Mouse (Mus musculus): Measurements from ENCODE around the gene Cilp. TPM values are rescaled to one million over a fixed set of nuclear protein-coding genes. Genes with fewer than 3 reads are reported as not detected.

The Cilp gene
- total RNA-seq (2023) = not detected in 2 replicates

GRCm38 (mm10) chr9:65264959-65265358 is at the start of gene Cilp:
TSS of gene Cilp (plus strand) at chr9:65265180.

GRCm38 (mm10) chr9:65293973-65294715 is 29.2 kb downstream of the Cilp start, which contains the start of gene Clpx:
TSS of gene Clpx (plus strand) at chr9:65294260.

Other genes with a start within 250 kb of the Cilp start
- gene Hacd3, start 243.5 kb upstream of the Cilp start, total RNA-seq (2023) = 3.5 and 5.0 TPM in 2 replicates
- gene Dpp8, start 232.8 kb upstream of the Cilp start, total RNA-seq (2023) = 55.7 and 77.8 TPM in 2 replicates
- 0.14 TPM in 1 of 2 replicates, not detected in the other for gene Igdcc4, start 163.7 kb upstream of the Cilp start, total RNA-seq (2023)
- not detected in 2 replicates for gene Igdcc3, start 124.0 kb upstream of the Cilp start, total RNA-seq (2023)
- gene Parp16, start 69.8 kb upstream of the Cilp start, total RNA-seq (2023) = 2.6 and 2.9 TPM in 2 replicates
- gene Clpx, start 29.1 kb downstream of the Cilp start, total RNA-seq (2023) = 16.5 and 23.1 TPM in 2 replicates
- gene Pdcd7, start 80.9 kb downstream of the Cilp start, total RNA-seq (2023) = 10.3 and 11.4 TPM in 2 replicates
- not detected in 2 replicates for gene Ubap1l, start 95.9 kb downstream of the Cilp start, total RNA-seq (2023)
- not detected in 2 replicates for gene Kbtbd13, start 126.5 kb downstream of the Cilp start, total RNA-seq (2023)
- not detected in 2 replicates for gene Rasl12, start 133.3 kb downstream of the Cilp start, total RNA-seq (2023)
- not detected in 2 replicates for gene Slc51b, start 157.8 kb downstream of the Cilp start, total RNA-seq (2023)
- 4.2 and 4.6 TPM in 2 replicates for gene Mtfmt, start 170.6 kb downstream of the Cilp start, total RNA-seq (2023)
- 63.9 and 70.8 TPM in 2 replicates for gene Spg21, start 195.8 kb downstream of the Cilp start, total RNA-seq (2023)